Mouse (Mus musculus) heart, embryonic 14.5 days (tissue): Measurements from ENCODE around the gene Fam84b. TPM values are rescaled to one million over a fixed set of nuclear protein-coding genes. Genes with fewer than 3 reads are reported as not detected.

Experiments used
- ATAC-seq: fragments of 200-750 bp; cut with Nextera tagmentation; 2 replicates; pipeline ENCODE4 v1.8.0; 2017; ENCODE audit warnings: low read depth, moderate TSS enrichment; ENCODE audit not compliant: insufficient number of reproducible peaks, insufficient read depth, low FRiP score
- H3K27ac ChIP-seq, 2 experiments: fragments of 200-500 bp in 1 of 2; fragments of 300-500 bp in 1 of 2; sonication (generic) in 1 of 2; replicated peaks in 1 of 2; 2 replicates each; pipeline ENCODE4 v1.5.1; 2012 to 2014; ENCODE audit warnings: low read depth in 2 of 2, low read length in 2 of 2, control low read depth in 1 of 2, mild to moderate bottlenecking in 1 of 2, mixed read lengths in 1 of 2; ENCODE audit not compliant: control insufficient read depth in 1 of 2, insufficient read depth in 1 of 2
- H3K27me3 ChIP-seq: fragments of 300-500 bp; sonication (generic); 2 replicates; pipeline ENCODE4 v1.6.1; 2014; ENCODE audit warnings: mild to moderate bottlenecking, low read length, control low read depth; ENCODE audit not compliant: control insufficient read depth, insufficient read depth
- H3K36me3 ChIP-seq: fragments of 300-500 bp; sonication (generic); 2 replicates; pipeline ENCODE4 v1.6.1; 2014; ENCODE audit warnings: mild to moderate bottlenecking, control low read depth, low read length, mixed read lengths; ENCODE audit not compliant: control insufficient read depth, insufficient read depth
- H3K4me1 ChIP-seq, 2 experiments: fragments of 200-500 bp in 1 of 2; fragments of 300-500 bp in 1 of 2; sonication (generic) in 1 of 2; 2 replicates each; pipeline ENCODE4 v1.6.1; 2012 to 2014; ENCODE audit warnings: low read length in 2 of 2, control low read depth in 1 of 2, mixed read lengths in 1 of 2; ENCODE audit not compliant: control insufficient read depth in 2 of 2, insufficient read depth in 2 of 2
- H3K4me2 ChIP-seq: fragments of 300-500 bp; sonication (generic); 2 replicates; pipeline ENCODE4 v1.6.1; 2014; ENCODE audit warnings: mild to moderate bottlenecking, low read length
- H3K4me3 ChIP-seq, 2 experiments: fragments of 200-500 bp in 1 of 2; fragments of 300-500 bp in 1 of 2; sonication (generic) in 1 of 2; 2 replicates each; pipeline ENCODE4 v1.5.1; 2012 to 2014; ENCODE audit warnings: low read length in 2 of 2, mild to moderate bottlenecking in 2 of 2, control low read depth in 1 of 2, low read depth in 1 of 2, moderate library complexity in 1 of 2; ENCODE audit not compliant: control insufficient read depth in 1 of 2, insufficient read depth in 1 of 2
- H3K9ac ChIP-seq: fragments of 300-500 bp; sonication (generic); 2 replicates; pipeline ENCODE4 v1.6.1; 2014; ENCODE audit warnings: mild to moderate bottlenecking, low read length
- H3K9me3 ChIP-seq: fragments of 300-500 bp; sonication (generic); 2 replicates; pipeline ENCODE4 v1.6.1; 2016; ENCODE audit warnings: low read length, control low read depth; ENCODE audit not compliant: control insufficient read depth
- WGBS: fragments of 180-500 bp; shearing (Covaris S2); extraction: QIAGEN DNeasy Blood & Tissue Kit; methylation state at CpG from one replicate; pipeline ENCODE4 v1.1.7; 2014; 5-methylcytosine and 5-hydroxymethylcytosine counted together
- polyA plus RNA-seq: library from polyadenylated mRNA; unstranded; fragments of >200 nt; fragmentation: Nextera tagmentation; extraction: Ambion mirVana; gene quantifications from 2 replicates; pipeline ENCODE4 v1.2.1, GENCODE M21; 2014

Fam84b gene
- polyA plus RNA-seq, 1 experiment from 2014 or later, result 5.9 TPM

- WGBS, result 39% methylated on average over 3 of the region's 3 CpGs
- peak overlapping the region in 1 of 2 experiments; percentile 12; a peak in 1 of 4 replicates for H3K27ac ChIP-seq
- ATAC-seq, result no peak
Observed at GRCm38 (mm10) chr15:60839539-60840295, 13.9 kb downstream of the Fam84b start.

GRCm38 (mm10) chr15:60838135-60838534, 15.4 kb downstream of the Fam84b start:
- Histone ChIP-seq H3K4me3 (no peak overlapping the region), H3K4me2 (no peak overlapping the region), H3K9ac (no peak overlapping the region), H3K9me3 (no peaks in the 10 kb centered on the region), H3K27ac (no peak overlapping the region), H3K4me1 (peaks cover 3 to 12% of the 10 kb centered on the region in 2 experiments), H3K27me3 (no peaks in the 10 kb centered on the region), H3K36me3 (no peaks in the 10 kb centered on the region)
- no peak for ATAC-seq
- 75% methylated on average over 8 of the region's 8 CpGs for WGBS

More at GRCm38 (mm10) chr15:60839539-60840295, 13.9 kb downstream of the Fam84b start:
- Histone ChIP-seq H3K36me3 (no peaks in the 10 kb centered on the region), H3K4me3 (no peak overlapping the region), H3K4me1 (peaks cover 0 to 3% of the 10 kb centered on the region in 2 experiments; a peak in 2 of 4 replicates), H3K9me3 (no peaks in the 10 kb centered on the region), H3K27me3 (no peaks in the 10 kb centered on the region), H3K9ac (no peak overlapping the region), H3K4me2 (no peak overlapping the region)

GRCm38 (mm10) chr15:60837719-60838118, 15.9 kb downstream of the Fam84b start:
- Histone ChIP-seq H3K4me1 (peaks cover 3 to 12% of the 10 kb centered on the region in 2 experiments), H3K27me3 (no peaks in the 10 kb centered on the region), H3K4me3 (no peak overlapping the region), H3K36me3 (no peaks in the 10 kb centered on the region), H3K9me3 (no peaks in the 10 kb centered on the region), H3K9ac (no peak overlapping the region), H3K27ac (no peak overlapping the region), H3K4me2 (no peak overlapping the region)
- no peak for ATAC-seq
- 84% methylated on average over 9 of the region's 9 CpGs for WGBS

- Histone ChIP-seq H3K36me3 (no peaks in the 10 kb centered on the region), H3K4me3 (no peak overlapping the region), H3K27me3 (no peaks in the 10 kb centered on the region), H3K4me2 (no peak overlapping the region), H3K9ac (no peak overlapping the region), H3K27ac (no peak overlapping the region), H3K9me3 (no peaks in the 10 kb centered on the region), H3K4me1 (peaks cover 3 to 9% of the 10 kb centered on the region in 2 experiments)
- no peak for ATAC-seq
- 56% methylated on average over 4 of the region's 4 CpGs for WGBS
Observed at GRCm38 (mm10) chr15:60836321-60836720, 17.3 kb downstream of the Fam84b start.

GRCm38 (mm10) chr15:60834598-60835571, 18.7 kb downstream of the Fam84b start:
- Histone ChIP-seq H3K4me1 (peaks cover 3 to 9% of the 10 kb centered on the region in 2 experiments), H3K9me3 (no peaks in the 10 kb centered on the region), H3K4me3 (no peak overlapping the region), H3K27ac (no peak overlapping the region), H3K36me3 (no peaks in the 10 kb centered on the region), H3K9ac (no peak overlapping the region), H3K4me2 (no peak overlapping the region), H3K27me3 (no peaks in the 10 kb centered on the region)
- ATAC-seq, result no peak
- WGBS, result 85% methylated on average over 5 of the region's 5 CpGs

- H3K4me3 ChIP-seq, result no peak overlapping the region
- no peak overlapping the region for H3K27ac ChIP-seq
- H3K4me2 ChIP-seq, result no peak overlapping the region
- no peak for ATAC-seq
- H3K36me3 ChIP-seq, result no peaks in the 10 kb centered on the region
- H3K27me3 ChIP-seq, result no peaks in the 10 kb centered on the region
- H3K9me3 ChIP-seq, result no peaks in the 10 kb centered on the region
- H3K9ac ChIP-seq, result no peak overlapping the region
- 30% methylated on average over 2 of the region's 2 CpGs for WGBS
- peaks cover 3 to 9% of the 10 kb centered on the region in 2 experiments for H3K4me1 ChIP-seq
Observed at GRCm38 (mm10) chr15:60833476-60834218, 19.9 kb downstream of the Fam84b start.

GRCm38 (mm10) chr15:60832586-60832985, 21.0 kb downstream of the Fam84b start:
- no peak for ATAC-seq
- Histone ChIP-seq H3K4me2 (no peak overlapping the region), H3K4me3 (no peak overlapping the region), H3K9me3 (no peaks in the 10 kb centered on the region), H3K9ac (no peak overlapping the region), H3K4me1 (peaks cover 3 to 9% of the 10 kb centered on the region in 2 experiments), H3K27ac (no peak overlapping the region), H3K27me3 (no peaks in the 10 kb centered on the region), H3K36me3 (no peaks in the 10 kb centered on the region)
